Mouse (Mus musculus): ENCODE data around the gene Fcer1g. TPM values are rescaled to one million over a fixed set of nuclear protein-coding genes. Genes with fewer than 3 reads are reported as not detected.
A peak's percentile ranks its signal among the peaks of the same experiment; 100 is the strongest.

Fcer1g gene
- polyA plus RNA-seq (2015; fragmentation: Nextera tagmentation; extraction: Ambion mirVana), result 15.9 and 19.3 TPM in 2 replicates

- 93% methylated on average over 14 of the region's 14 CpGs for WGBS
- Histone ChIP-seq H3K9ac (ENCODE audit: low read depth, low read length) (no peak within 1 kb of the TSS), H3K27ac (ENCODE audit: low read length) (no peak within 1 kb of the TSS), H3K9me3 (replicated peaks; ENCODE audit: control insufficient read depth, low read length, poor library complexity, severe bottlenecking) (no peaks in the 10 kb centered on the region), H3K4me1 (ENCODE audit: control insufficient read depth, insufficient read depth, low read length) (no peaks in the 10 kb centered on the region), H3K4me3 (ENCODE audit: low read depth, low read length) (no peak within 1 kb of the TSS), H3K4me2 (ENCODE audit: low read length) (no peak within 1 kb of the TSS), H3K36me3 (ENCODE audit: control insufficient read depth, insufficient read depth, low read length) (peaks cover 33% of the 10 kb centered on the region), H3K27me3 (ENCODE audit: control insufficient read depth, insufficient read depth, low read depth, low read length) (no peaks in the 10 kb centered on the region)
- ATAC-seq, result no peak
Observed at GRCm38 (mm10) chr1:171234126-171234525, at the start of gene Fcer1g. TSS of gene Fcer1g (minus strand) at chr1:171234365.

GRCm38 (mm10) chr1:171283188-171284160 is 49.3 kb upstream of the Fcer1g start:
- H3K27me3 ChIP-seq (ENCODE audit: control insufficient read depth, insufficient read depth, low read depth, low read length), result no peaks in the 10 kb centered on the region
- no peak for ATAC-seq
- WGBS, result 92% methylated on average over 18 of the region's 18 CpGs
- H3K27ac ChIP-seq (ENCODE audit: low read length), result no peak overlapping the region
- H3K9me3 ChIP-seq (replicated peaks; ENCODE audit: control insufficient read depth, low read length, poor library complexity, severe bottlenecking), result no peaks in the 10 kb centered on the region
- peaks cover 39% of the 10 kb centered on the region for H3K4me1 ChIP-seq (ENCODE audit: control insufficient read depth, insufficient read depth, low read length)
- no peak overlapping the region for H3K9ac ChIP-seq (ENCODE audit: low read depth, low read length)
- no peak overlapping the region for H3K4me2 ChIP-seq (ENCODE audit: low read length)
- H3K36me3 ChIP-seq (ENCODE audit: control insufficient read depth, insufficient read depth, low read length), result peaks cover 18% of the 10 kb centered on the region
- no peak overlapping the region for H3K4me3 ChIP-seq (ENCODE audit: low read depth, low read length)

GRCm38 (mm10) chr1:171282086-171282805 is 48.1 kb upstream of the Fcer1g start:
- H3K4me3 ChIP-seq (ENCODE audit: low read depth, low read length), result no peak overlapping the region
- H3K4me2 ChIP-seq (ENCODE audit: low read length), result no peak overlapping the region
- no peaks in the 10 kb centered on the region for H3K9me3 ChIP-seq (replicated peaks; ENCODE audit: control insufficient read depth, low read length, poor library complexity, severe bottlenecking)
- no peak overlapping the region for H3K9ac ChIP-seq (ENCODE audit: low read depth, low read length)
- no peak for ATAC-seq
- H3K4me1 ChIP-seq (ENCODE audit: control insufficient read depth, insufficient read depth, low read length), result peaks cover 34% of the 10 kb centered on the region
- 81% methylated on average over 18 of the region's 18 CpGs for WGBS
- H3K27me3 ChIP-seq (ENCODE audit: control insufficient read depth, insufficient read depth, low read depth, low read length), result no peaks in the 10 kb centered on the region
- no peak overlapping the region for H3K27ac ChIP-seq (ENCODE audit: low read length)
- peaks cover 20% of the 10 kb centered on the region; the same call in 1 of the 2 replicates for H3K36me3 ChIP-seq (ENCODE audit: control insufficient read depth, insufficient read depth, low read length)

GRCm38 (mm10) chr1:171281528-171281923 is 47.4 kb upstream of the Fcer1g start:
- H3K36me3 ChIP-seq (ENCODE audit: control insufficient read depth, insufficient read depth, low read length), result peaks cover 23% of the 10 kb centered on the region; the same call in 1 of the 2 replicates
- WGBS, result 0% methylated on average over 10 of the region's 10 CpGs
- peak overlapping the region; percentile 63 for H3K4me3 ChIP-seq (ENCODE audit: low read depth, low read length)
- H3K4me1 ChIP-seq (ENCODE audit: control insufficient read depth, insufficient read depth, low read length), result peaks cover 28% of the 10 kb centered on the region
- H3K9ac ChIP-seq (ENCODE audit: low read depth, low read length), result peak overlapping the region; percentile 43
- no peaks in the 10 kb centered on the region for H3K9me3 ChIP-seq (replicated peaks; ENCODE audit: control insufficient read depth, low read length, poor library complexity, severe bottlenecking)
- H3K27me3 ChIP-seq (ENCODE audit: control insufficient read depth, insufficient read depth, low read depth, low read length), result no peaks in the 10 kb centered on the region
- peak overlapping the region; percentile 73 for H3K4me2 ChIP-seq (ENCODE audit: low read length)
- ATAC-seq, result peak; percentile 29
- H3K27ac ChIP-seq (ENCODE audit: low read length), result peak overlapping the region; percentile 60

- ATAC-seq, result peak; percentile 97
- Histone ChIP-seq H3K9ac (ENCODE audit: low read depth, low read length) (peak within 1 kb of the TSS; percentile 73), H3K36me3 (ENCODE audit: control insufficient read depth, insufficient read depth, low read length) (peaks cover 26% of the 10 kb centered on the region), H3K4me2 (ENCODE audit: low read length) (peak within 1 kb of the TSS; percentile 89), H3K9me3 (replicated peaks; ENCODE audit: control insufficient read depth, low read length, poor library complexity, severe bottlenecking) (no peaks in the 10 kb centered on the region), H3K4me1 (ENCODE audit: control insufficient read depth, insufficient read depth, low read length) (peaks cover 23% of the 10 kb centered on the region), H3K27me3 (ENCODE audit: control insufficient read depth, insufficient read depth, low read depth, low read length) (no peaks in the 10 kb centered on the region), H3K4me3 (ENCODE audit: low read depth, low read length) (peak within 1 kb of the TSS; percentile 63), H3K27ac (ENCODE audit: low read length) (peak within 1 kb of the TSS; percentile 60)
- WGBS, result under 1% methylated on average over 26 of the region's 26 CpGs
Observed at GRCm38 (mm10) chr1:171280916-171281527, 46.9 kb upstream of the Fcer1g start, which contains the start of gene Ppox. TSS of gene Ppox (minus strand) at chr1:171281186.

GRCm38 (mm10) chr1:171280250-171280915 is 46.2 kb upstream of the Fcer1g start:
- Histone ChIP-seq H3K4me2 (ENCODE audit: low read length) (peak overlapping the region; percentile 89), H3K4me1 (ENCODE audit: control insufficient read depth, insufficient read depth, low read length) (peaks cover 17% of the 10 kb centered on the region), H3K27ac (ENCODE audit: low read length) (peak overlapping the region; percentile 2), H3K36me3 (ENCODE audit: control insufficient read depth, insufficient read depth, low read length) (peaks cover 25% of the 10 kb centered on the region), H3K9ac (ENCODE audit: low read depth, low read length) (peak overlapping the region; percentile 73), H3K27me3 (ENCODE audit: control insufficient read depth, insufficient read depth, low read depth, low read length) (no peaks in the 10 kb centered on the region), H3K4me3 (ENCODE audit: low read depth, low read length) (peak overlapping the region; percentile 63), H3K9me3 (replicated peaks; ENCODE audit: control insufficient read depth, low read length, poor library complexity, severe bottlenecking) (no peaks in the 10 kb centered on the region)
- ATAC-seq, result peak; percentile 25
- WGBS, result 1% methylated on average over 25 of the region's 25 CpGs

- Histone ChIP-seq H3K4me2 (ENCODE audit: low read length) (peak overlapping the region; percentile 89; the same call in 1 of the 2 replicates), H3K4me1 (ENCODE audit: control insufficient read depth, insufficient read depth, low read length) (peaks cover 17% of the 10 kb centered on the region), H3K36me3 (ENCODE audit: control insufficient read depth, insufficient read depth, low read length) (peaks cover 25% of the 10 kb centered on the region), H3K27ac (ENCODE audit: low read length) (no peak overlapping the region), H3K4me3 (ENCODE audit: low read depth, low read length) (no peak overlapping the region; the same call in 1 of the 2 replicates), H3K27me3 (ENCODE audit: control insufficient read depth, insufficient read depth, low read depth, low read length) (no peaks in the 10 kb centered on the region), H3K9ac (ENCODE audit: low read depth, low read length) (no peak overlapping the region), H3K9me3 (replicated peaks; ENCODE audit: control insufficient read depth, low read length, poor library complexity, severe bottlenecking) (no peaks in the 10 kb centered on the region)
- 55% methylated on average over 5 of the region's 5 CpGs for WGBS
- no peak for ATAC-seq
Observed at GRCm38 (mm10) chr1:171279721-171280120, 45.6 kb upstream of the Fcer1g start.

GRCm38 (mm10) chr1:171279012-171279705 is 45.0 kb upstream of the Fcer1g start:
- Histone ChIP-seq H3K9ac (ENCODE audit: low read depth, low read length) (no peak overlapping the region), H3K9me3 (replicated peaks; ENCODE audit: control insufficient read depth, low read length, poor library complexity, severe bottlenecking) (no peaks in the 10 kb centered on the region), H3K27me3 (ENCODE audit: control insufficient read depth, insufficient read depth, low read depth, low read length) (no peaks in the 10 kb centered on the region), H3K4me2 (ENCODE audit: low read length) (no peak overlapping the region), H3K27ac (ENCODE audit: low read length) (no peak overlapping the region), H3K4me1 (ENCODE audit: control insufficient read depth, insufficient read depth, low read length) (peaks cover 17% of the 10 kb centered on the region), H3K4me3 (ENCODE audit: low read depth, low read length) (no peak overlapping the region), H3K36me3 (ENCODE audit: control insufficient read depth, insufficient read depth, low read length) (peaks cover 26% of the 10 kb centered on the region)
- no peak for ATAC-seq
- WGBS, result 88% methylated on average over 14 of the region's 14 CpGs

Data from midbrain, embryonic 16.5 days (tissue).